Mouse (Mus musculus) cerebellum, adult 2 months (tissue): ENCODE measurements around the gene Gm4513. TPM values are rescaled to one million over a fixed set of nuclear protein-coding genes. Genes with fewer than 3 reads are reported as not detected.
"Not testable (repeated sequence)": the region's sequence is repeated elsewhere in the genome, so short reads cannot be mapped to it uniquely, and the experiment has no call there.

Experiments used
- DNase-seq, 2 experiments: peaks; one replicate each; pipeline ENCODE4 v3.0.0; 2021
- H3K27ac ChIP-seq: fragments of 200-500 bp; 2 replicates; pipeline ENCODE4 v1.5.1; 2012; ENCODE audit warnings: low read length, control low read depth, inconsistent platforms; ENCODE audit not compliant: insufficient read depth
- H3K27me3 ChIP-seq: fragments of 200-500 bp; 2 replicates; pipeline ENCODE4 v1.6.1; 2012; ENCODE audit warnings: inconsistent platforms, mild to moderate bottlenecking, low read length, moderate library complexity; ENCODE audit not compliant: control insufficient read depth, insufficient read depth
- H3K4me1 ChIP-seq: fragments of 200-500 bp; 2 replicates; pipeline ENCODE4 v1.6.1; 2011; ENCODE audit warnings: low read length; ENCODE audit not compliant: control insufficient read depth, insufficient read depth
- H3K4me3 ChIP-seq: fragments of 200-500 bp; replicated peaks from 2 replicates; pipeline ENCODE3; 2011; ENCODE audit warnings: mild to moderate bottlenecking, low read depth, low read length, control low read depth; ENCODE audit not compliant: insufficient read depth
- WGBS: fragments of 180-500 bp; shearing (Covaris S2); methylation state at CpG from one replicate; pipeline ENCODE4 v1.1.7; 2018; 5-methylcytosine and 5-hydroxymethylcytosine counted together
- polyA plus RNA-seq: library from polyadenylated mRNA; depleted of rRNA; stranded (reverse); fragments of >200 nt; gene quantifications from 2 replicates; pipeline ENCODE4 v1.2.3, GENCODE M21; 2012; rRNA removed

Gm4513 gene
- polyA plus RNA-seq = not detected in 2 replicates

DNA sequence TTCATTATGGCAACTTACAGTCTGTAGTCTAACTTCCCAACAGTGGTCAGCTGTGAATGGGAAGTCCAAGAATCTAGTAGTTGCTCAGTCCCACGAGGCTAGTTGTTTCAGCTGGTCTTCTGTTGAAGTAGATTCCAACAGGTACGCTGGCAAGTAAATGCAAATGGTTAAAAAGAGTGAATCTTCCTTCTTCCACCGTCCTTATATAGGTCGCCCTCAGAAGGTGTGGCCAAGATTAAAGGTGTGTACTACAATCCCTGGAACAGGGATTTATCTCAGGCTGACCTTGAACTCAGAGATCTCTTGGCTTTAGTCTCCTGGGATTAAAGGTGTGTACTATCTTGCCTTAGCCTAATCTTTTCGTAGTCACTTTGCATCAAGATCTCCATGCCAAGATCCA, at the start of gene Gm4513:
Gm4513 (minus strand) TSS at position 101 of the 400 bp plus-strand sequence.
- H3K4me1 ChIP-seq, H3K27ac ChIP-seq, H3K27me3 ChIP-seq, DNase-seq, H3K4me3 ChIP-seq: not testable (repeated sequence)
- WGBS = 68% methylated on average over 3 of the region's 5 CpGs

DNA sequence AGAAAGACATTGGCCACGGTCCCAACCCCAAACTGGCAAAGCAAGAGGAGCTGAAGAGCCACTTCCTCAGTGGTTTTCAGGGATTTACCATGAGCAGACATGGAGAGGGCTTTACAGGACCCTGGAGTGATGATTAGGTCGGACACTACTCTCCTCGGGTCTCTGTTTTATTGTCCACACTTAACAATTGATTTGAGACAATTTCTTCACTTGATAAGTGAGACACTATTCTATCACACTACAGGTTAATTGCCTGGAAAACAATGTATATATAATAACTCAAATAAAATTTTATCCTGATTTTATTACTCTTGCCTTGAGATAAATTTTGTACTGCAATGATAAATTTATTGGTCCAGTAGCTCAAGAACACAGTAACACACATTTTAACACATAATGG, 22.7 kb downstream of the Gm4513 start, which contains the start of gene Gm4141:
Gm4141 (minus strand) TSS at position 101 of the 400 bp plus-strand sequence.
- not testable (repeated sequence) for DNase-seq, H3K4me1 ChIP-seq, H3K27ac ChIP-seq, H3K27me3 ChIP-seq, H3K4me3 ChIP-seq
- WGBS = no CpG with 5 or more reads among the region's 3 CpGs

DNA sequence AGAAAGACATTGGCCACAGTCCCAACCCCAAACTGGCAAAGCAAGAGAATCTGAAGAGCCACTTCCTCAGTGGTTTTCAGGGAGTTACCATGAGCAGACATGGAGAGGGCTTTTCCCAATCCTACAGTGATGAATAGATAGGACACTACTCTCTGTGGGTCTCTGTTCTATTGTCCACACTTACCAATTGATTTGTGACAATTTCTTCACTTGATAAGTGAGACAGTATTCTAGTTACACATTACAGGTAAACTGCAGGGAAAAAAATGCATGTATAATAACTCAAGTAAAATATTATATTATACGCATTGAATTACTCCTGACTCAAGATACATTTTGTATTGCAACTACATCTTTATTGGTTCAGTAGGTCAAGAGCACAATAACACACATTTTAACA, 53.2 kb downstream of the Gm4513 start, which contains the start of gene Gm5726:
Gm5726 (minus strand) TSS at position 101 of the 400 bp plus-strand sequence.
- not testable (repeated sequence) for DNase-seq, H3K27ac ChIP-seq, H3K4me3 ChIP-seq, H3K4me1 ChIP-seq, H3K27me3 ChIP-seq
- WGBS = no CpG with 5 or more reads among the region's 1 CpGs

Other genes with a start within 250 kb of the Gm4513 start
- gene Gm5728, start 223.6 kb downstream of the Gm4513 start, polyA plus RNA-seq = not detected in 2 replicates
- gene Vmn1r100, start 181.1 kb downstream of the Gm4513 start, polyA plus RNA-seq = not detected in 2 replicates
- gene Vmn1r101, start 156.4 kb downstream of the Gm4513 start, polyA plus RNA-seq = not detected in 2 replicates
- gene Gm10670, start 124.1 kb downstream of the Gm4513 start, polyA plus RNA-seq = not detected in 2 replicates
- gene Vmn1r103, start 88.5 kb downstream of the Gm4513 start, polyA plus RNA-seq = not detected in 2 replicates
- gene Vmn1r104, start 65.2 kb downstream of the Gm4513 start, polyA plus RNA-seq = not detected in 2 replicates
- gene Gm5726, start 53.3 kb downstream of the Gm4513 start, polyA plus RNA-seq = not detected in 2 replicates
- not detected in 2 replicates for gene Gm4141, start 22.8 kb downstream of the Gm4513 start, polyA plus RNA-seq
- not detected in 2 replicates for gene Vmn1r107, start 69.9 kb upstream of the Gm4513 start, polyA plus RNA-seq
- not detected in 2 replicates for gene Vmn1r111, start 104.2 kb upstream of the Gm4513 start, polyA plus RNA-seq
- not detected in 2 replicates for gene Gm10668, start 131.6 kb upstream of the Gm4513 start, polyA plus RNA-seq
- not detected in 2 replicates for gene Vmn1r112, start 172.2 kb upstream of the Gm4513 start, polyA plus RNA-seq
- not detected in 2 replicates for gene Vmn1r113, start 188.3 kb upstream of the Gm4513 start, polyA plus RNA-seq
- gene Vmn1r114, start 213.2 kb upstream of the Gm4513 start, polyA plus RNA-seq = not detected in 2 replicates
- not detected in 2 replicates for gene Vmn1r115, start 246.0 kb upstream of the Gm4513 start, polyA plus RNA-seq